Mouse (Mus musculus): ENCODE measurements around the gene Ak6.

DNA sequence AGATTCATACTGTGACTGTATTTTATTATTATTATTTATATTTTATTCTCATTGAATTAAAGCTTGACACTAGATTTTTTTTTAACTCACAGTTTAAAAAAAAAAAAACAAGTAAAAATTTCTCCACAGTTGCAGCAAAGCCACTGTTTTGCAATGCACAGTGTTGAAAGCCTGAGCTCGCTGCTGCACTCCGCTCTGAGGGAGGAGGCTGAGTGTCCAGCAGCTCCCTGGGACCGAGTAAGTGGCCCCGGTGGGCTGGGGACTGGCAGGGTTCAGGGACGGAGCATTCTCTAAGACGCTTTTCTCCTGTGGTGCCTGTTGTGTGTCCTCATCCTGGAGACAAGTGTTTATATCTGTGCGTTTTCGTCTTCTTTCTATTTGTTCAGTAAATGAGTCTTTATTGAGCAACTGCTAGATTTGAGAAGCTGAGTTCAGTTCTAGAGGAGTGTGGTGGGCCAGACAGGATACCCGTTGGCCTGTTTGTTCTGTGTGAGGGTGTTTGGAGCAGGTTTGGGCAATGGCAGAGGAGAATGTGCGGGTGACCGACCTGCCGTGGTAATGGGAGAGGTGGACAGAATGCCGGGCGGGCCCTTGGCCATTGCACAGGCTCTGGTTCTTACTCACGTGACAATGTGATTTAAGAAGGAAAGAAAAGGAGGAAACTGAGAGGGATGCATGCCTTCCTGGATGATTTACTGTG lies 25.3 kb downstream of the Ak6 start:
- TF ChIP-seq CTCF (IDR thresholded peaks at IDR 0.05; ENCODE audit: low read depth) (no peak), EP300 (IDR thresholded peaks at IDR 0.05; ENCODE audit: low read depth) (no peak)
